Mouse (Mus musculus) heart, adult 11 months (tissue): ENCODE measurements at regions not wholly inside any gene's neighbourhood (a gene's known extent, or its start where the extent isn't known, plus 50 kb on each side); places are given as distances from the start of the nearest gene placed in this dataset.

Experiments
- DNase-seq: peaks from one replicate; pipeline ENCODE4 v3.0.0; 2022

- DNase-seq: peak; percentile 57
These were observed 114.4 kb downstream of the Sox4 start for GRCm38 (mm10) chr13:28839084-28839483.

DNA sequence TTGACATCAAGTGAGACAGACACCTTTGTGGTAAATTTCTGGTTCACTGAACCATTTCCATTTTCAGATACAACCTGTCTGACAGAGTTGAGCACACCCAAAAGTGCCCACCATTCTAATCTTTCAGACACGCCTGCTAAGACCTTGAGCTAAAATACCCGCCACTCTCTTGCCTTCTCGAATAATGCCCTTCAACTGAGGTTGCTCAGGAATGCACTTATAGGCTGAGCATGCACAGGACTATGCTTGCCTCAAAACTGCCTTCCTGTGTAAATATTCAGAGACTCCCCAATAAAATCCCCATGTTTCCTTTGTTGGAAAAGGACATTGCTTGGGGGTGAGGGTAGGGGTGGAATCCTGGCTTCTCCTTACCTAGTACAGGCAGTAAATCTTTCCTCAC, 115.3 kb downstream of the Sox4 start:
- peak; percentile 13 for DNase-seq

DNA sequence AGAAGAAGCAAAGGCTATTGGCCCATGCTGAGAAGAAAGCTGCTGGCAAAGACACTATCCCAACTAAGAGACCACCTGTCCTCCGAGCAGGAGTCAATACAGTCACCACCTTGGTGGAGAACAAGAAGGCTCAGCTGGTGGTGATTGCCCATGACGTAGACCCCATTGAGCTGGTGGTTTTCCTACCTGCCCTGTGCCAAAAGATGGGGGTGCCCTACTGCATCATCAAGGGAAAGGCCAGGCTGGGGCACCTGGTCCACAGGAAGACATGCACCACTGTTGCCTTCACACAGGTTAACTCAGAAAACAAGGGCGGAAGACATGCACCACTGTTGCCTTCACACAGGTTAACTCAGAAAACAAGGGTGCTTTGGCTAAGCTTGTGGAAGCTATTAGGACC, 116.3 kb downstream of the Sox4 start:
- DNase-seq: peak; percentile 57

DNA sequence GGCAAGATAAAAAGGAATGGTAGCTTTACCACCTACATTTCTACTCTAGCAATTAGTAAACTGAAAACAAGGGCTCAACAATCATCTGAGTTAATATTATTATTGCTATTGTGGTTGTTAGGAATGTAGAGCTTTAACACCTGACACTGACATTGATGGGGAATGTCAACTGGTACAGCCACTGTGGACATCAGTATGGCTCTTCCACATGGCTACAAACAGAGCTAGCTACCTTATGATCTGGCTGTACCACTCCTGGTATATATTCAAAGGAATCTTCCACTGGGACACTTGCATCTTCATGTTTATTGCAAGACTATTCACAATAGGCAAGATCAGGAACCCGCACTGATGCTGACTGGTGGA, 119.8 kb downstream of the Sox4 start:
- peak; percentile 53 for DNase-seq

- DNase-seq: peak; percentile 63
These were observed 120.4 kb downstream of the Sox4 start for GRCm38 (mm10) chr13:28832855-28833699.

DNA sequence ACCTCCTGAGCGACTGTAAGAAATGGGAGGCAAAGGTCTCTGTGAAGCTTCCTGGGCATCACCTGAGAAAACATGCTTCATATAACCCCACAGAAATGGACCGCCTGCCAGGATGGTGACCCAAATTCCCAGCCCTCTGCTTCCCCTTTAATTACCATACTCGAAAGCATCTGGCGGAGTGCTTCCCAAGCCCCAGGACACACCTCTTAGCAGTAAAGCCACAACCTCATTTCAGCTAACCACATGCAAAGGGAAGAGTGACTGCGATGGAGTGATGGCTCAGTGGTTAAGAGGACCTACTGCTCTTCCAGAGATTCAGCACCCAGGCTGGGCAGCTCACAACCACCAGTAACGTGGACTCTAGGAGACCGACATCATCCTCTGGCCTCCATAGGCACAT, 127.2 kb downstream of the Sox4 start:
- peak; percentile 83 for DNase-seq

DNA sequence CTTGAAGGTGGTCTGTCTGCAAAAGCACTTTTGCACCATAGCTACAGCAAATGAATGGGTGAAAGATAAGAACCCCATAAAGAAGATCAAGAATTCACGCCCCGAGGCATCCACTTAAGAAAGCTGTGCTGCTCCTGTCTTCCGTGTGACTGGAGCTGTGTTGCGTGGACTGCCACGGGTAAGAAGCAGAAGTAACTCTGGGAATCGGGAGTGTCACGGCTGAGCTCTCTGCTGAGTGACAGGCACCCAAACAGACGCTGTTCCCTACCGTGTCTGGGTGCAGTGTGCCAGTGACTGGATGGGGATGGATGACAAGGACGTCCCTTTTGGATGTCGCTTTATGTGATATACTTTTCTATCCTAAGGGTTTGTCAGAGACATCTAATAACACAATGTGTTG, 129.5 kb downstream of the Sox4 start:
- DNase-seq: peak; percentile 84

DNA sequence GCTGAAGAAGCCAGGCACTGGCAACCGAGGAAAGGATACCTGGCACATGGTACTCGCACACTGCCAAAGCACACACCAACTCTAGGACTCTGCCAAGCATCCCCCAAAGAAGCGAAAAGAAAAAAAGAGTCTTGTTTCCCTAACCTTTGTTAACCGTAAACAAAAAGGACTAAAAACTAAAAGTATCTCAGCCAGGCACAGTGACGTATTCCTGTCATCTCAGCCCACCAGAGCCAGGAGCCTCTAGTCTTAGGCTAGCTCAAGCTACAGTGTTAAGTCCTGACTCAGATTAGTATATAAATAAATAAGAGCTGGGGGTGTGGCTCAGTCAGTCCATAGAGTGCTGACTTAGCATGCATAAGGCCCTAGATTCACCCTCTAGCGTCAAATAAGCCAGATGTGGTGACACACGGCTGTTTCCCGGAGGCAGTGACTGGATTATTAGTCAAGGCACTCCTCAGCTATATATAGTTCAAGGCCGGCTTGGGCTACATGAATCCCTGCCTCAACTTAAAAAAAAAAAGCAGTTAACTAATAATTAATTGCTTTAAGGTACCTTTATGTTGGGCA, 130.1 kb downstream of the Sox4 start:
- DNase-seq: peak; percentile 82

DNA sequence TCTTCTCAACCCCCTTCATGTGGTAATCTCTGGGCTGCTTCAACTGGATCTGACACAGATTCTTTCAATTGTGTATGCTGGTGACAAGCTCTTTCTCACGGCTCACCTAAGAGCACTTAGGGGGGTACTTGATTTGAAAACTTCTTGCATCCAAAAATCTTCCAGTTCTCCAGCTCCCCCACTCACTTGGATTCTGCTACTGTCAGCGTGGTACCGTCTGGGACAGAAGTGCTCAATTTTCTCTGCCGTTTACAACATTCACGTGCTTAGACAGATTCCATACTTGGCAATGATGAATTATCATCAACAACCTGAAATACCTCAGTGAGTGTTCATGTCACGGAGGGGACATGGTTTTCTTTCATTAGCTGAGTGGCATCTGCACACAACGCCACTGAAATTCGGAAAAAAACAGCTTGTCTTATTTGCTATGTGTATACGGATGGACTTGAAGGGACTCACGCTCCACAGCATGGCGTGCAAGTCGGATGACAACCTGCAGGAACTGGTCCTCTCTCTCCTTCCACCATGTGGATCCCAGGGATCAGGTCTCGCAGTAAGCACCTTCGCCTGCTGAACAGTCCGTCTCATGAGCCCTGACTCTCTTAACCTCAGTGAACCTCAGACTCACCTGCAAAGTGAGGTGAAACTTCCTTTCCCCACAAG, 132.5 kb downstream of the Sox4 start:
- peak; percentile 80 for DNase-seq

GRCm38 (mm10) chr13:28814127-28814526, 139.4 kb downstream of the Sox4 start:
- DNase-seq: peak; percentile 79

DNA sequence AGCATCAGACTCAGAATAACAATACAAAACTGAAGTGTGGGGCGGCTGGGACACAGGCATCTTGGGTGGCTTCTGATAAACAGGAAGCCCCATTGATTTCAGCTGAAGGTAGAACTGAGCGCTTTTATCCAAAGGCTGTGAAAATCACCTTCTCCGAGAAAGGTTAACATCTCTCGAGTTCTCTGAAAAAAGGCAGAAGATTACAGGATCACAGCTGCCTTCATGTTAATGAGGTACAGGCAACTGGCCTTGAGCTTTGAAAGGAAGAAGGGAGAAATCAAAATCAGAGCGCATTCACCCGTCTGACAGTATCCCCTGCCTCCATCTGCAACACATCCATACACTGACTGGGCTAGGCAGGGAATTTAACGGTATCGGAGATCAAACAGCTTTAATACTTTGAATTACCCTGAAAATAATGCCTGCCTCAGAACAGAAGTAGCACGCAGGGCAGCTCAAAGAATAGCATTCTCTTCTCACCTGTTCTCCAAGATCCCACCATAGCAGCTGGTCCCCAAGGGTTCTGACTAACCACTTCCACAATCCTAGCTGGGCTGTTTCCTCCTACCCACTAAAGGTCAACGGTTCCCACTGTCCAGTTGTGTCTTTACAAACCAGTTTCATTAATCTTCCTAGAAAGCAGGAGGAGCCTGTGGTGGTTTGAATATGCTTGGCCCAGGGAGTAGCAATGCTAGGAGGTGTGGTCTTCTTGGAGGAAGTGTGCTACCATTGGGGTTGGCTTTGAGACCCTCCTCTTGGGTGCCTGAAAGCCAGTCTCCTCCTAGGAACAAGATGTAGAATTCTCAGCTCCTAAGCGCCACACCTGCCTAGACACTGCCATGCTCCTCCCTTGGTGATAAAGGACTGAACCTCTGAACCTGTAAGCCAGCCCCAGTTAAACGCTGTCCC, 141.6 kb downstream of the Sox4 start:
- DNase-seq: peak; percentile 37

DNA sequence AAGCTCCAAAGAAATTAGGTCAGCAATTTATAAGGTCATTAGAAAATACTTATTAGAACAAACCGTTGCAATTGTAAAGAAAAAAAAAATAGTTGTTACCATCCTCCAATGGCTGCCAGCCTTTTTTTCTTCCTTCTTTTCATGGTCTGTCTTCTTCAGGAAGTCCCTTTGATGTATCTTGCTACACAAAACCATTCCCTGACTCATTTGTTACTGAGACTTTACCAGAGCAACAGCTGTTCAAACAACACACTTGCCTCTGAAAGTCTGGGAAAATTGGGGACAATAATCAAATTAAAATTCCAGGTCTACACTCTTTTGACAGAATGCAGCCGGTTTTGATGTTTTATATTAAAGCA, 142.5 kb downstream of the Sox4 start:
- no peak for DNase-seq

GRCm38 (mm10) chr13:28810326-28811080, 143.0 kb downstream of the Sox4 start:
- peak; percentile 4 for DNase-seq

GRCm38 (mm10) chr13:28805302-28805701, 148.2 kb downstream of the Sox4 start:
- no peak for DNase-seq

DNA sequence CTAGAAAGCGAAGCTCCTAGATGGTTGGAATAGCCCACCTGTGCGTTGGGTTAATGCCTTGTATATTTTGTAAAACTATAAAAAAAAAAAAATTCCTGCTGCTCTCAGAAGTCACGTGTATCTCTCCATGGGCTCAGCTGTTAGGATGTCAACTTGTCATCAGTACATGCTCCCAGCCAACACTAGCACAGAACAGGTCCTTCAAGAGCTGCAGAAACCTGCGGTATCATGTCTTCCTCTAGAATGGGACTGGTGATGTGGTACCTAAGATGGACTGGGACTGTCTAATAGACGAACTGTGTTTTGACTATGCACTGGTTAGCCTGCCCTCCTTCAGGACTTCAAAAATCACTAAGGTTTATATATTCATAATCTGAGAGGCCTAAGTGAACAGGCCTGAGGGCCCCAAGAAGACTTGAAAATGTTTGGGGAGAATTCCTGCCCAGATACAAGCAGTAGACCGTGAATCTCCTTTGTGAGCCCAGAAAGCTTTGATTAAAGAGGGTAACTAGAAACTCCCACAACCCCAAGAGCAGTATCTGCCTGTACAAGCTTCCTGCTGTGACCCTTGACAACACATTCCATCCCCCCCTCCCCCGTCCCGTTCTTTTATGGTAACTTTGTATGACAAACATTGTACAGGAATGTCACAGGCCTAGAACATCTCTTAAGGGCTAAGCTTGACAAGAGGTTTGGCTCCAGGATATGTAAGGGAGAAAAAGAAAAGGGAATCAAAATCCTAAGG, 152.1 kb downstream of the Sox4 start:
- no peak for DNase-seq

DNA sequence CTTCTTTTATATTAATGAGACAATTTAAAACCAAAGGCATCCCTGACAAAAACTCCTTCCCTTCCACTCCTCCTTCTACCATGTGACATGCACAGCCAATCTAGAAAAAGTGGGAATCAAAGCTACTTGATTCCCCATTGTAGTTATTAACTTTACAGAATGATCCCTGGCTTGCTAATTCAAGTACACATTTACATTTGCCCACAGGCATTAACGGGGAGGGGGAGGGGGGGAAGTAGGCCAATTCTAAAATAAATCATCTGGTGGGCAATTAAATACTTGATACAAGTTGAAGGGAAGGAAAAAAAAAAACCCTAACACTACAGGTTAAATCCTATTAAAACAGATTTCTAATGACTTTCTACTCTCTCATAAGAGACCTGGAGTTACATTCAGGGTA, 152.8 kb downstream of the Sox4 start:
- no peak for DNase-seq

- DNase-seq: no peak
These were observed 154.0 kb downstream of the Sox4 start for GRCm38 (mm10) chr13:28799474-28799873.

- no peak for DNase-seq
These were observed 155.7 kb downstream of the Sox4 start for GRCm38 (mm10) chr13:28797617-28798475.

DNA sequence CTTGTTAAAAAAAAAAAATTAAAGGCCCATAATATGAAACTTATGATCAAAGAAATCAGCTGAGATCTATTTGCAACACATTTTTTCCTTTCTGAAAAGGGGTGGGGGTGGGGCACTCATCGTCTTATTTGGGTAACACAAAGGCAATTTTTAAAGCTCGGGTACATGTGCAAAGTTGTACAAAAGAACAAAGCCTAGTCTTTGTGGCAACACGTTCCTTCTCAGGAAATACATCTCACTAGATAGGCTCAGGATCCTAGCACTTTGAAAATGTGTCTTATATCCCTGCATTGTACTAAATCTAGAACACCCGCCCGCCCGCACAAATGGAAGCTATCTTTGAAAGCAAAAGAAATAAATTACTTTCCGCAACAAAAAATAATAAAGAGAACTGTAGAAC, 158.2 kb downstream of the Sox4 start:
- DNase-seq: no peak

GRCm38 (mm10) chr13:28794547-28794946, 159.0 kb downstream of the Sox4 start:
- DNase-seq: no peak
